Mouse (Mus musculus) kidney, adult 2 months (tissue): ENCODE data around the gene Tigd4.

ENCODE experiments used
- CTCF ChIP-seq: fragments of 200-500 bp; conservative IDR thresholded peaks from 2 replicates; pipeline ENCODE4 v1.5.1; 2011; ENCODE audit warnings: low read depth, mild to moderate bottlenecking, control low read depth, low read length, moderate library complexity, mixed read lengths; ENCODE audit not compliant: insufficient read depth, insufficient read length
- POLR2A ChIP-seq: fragments of 200-500 bp; IDR thresholded peaks from one replicate; pipeline ENCODE4 v1.6.1; 2011; ENCODE audit warnings: low read depth, low read length, control low read depth

- TF ChIP-seq CTCF (no peak), POLR2A (no peak)
Measured at GRCm38 (mm10) chr3:84558301-84558700, 35.1 kb upstream of the Tigd4 start.
